Mouse (Mus musculus) liver, embryonic 11.5 days (tissue): ENCODE measurements around the gene Orai1. TPM values are rescaled to one million over a fixed set of nuclear protein-coding genes. Genes with fewer than 3 reads are reported as not detected.

ENCODE experiments used
- ATAC-seq: fragments of 200-750 bp; cut with Nextera tagmentation; replicated peaks from 2 replicates; pipeline ENCODE4 v1.8.0; 2017; ENCODE audit warnings: moderate number of reproducible peaks, mild to moderate bottlenecking, moderate TSS enrichment, moderate library complexity; ENCODE audit not compliant: low FRiP score
- DNase-seq: peaks from one replicate; pipeline ENCODE4 v3.0.0-alpha.2; 2017; ENCODE audit warnings: low spot score
- H3K27ac ChIP-seq: fragments of 300-500 bp; sonication (generic); 2 replicates; pipeline ENCODE4 v1.5.1; 2014; ENCODE audit warnings: mild to moderate bottlenecking, low read depth, low read length, control low read depth
- H3K27me3 ChIP-seq: fragments of 300-500 bp; sonication (generic); replicated peaks from 2 replicates; pipeline ENCODE4 v1.6.1; 2014; ENCODE audit warnings: low read length, mixed read lengths; ENCODE audit not compliant: control insufficient read depth, insufficient read depth
- H3K36me3 ChIP-seq: fragments of 300-500 bp; sonication (generic); 2 replicates; pipeline ENCODE4 v1.6.1; 2014; ENCODE audit warnings: mild to moderate bottlenecking, low read length, moderate library complexity, mixed read lengths; ENCODE audit not compliant: control insufficient read depth, insufficient read depth
- H3K4me1 ChIP-seq: fragments of 300-500 bp; sonication (generic); replicated peaks from 2 replicates; pipeline ENCODE4 v1.6.1; 2014; ENCODE audit warnings: low read length, mixed read lengths; ENCODE audit not compliant: control insufficient read depth, insufficient read depth
- H3K4me2 ChIP-seq: fragments of 300-500 bp; sonication (generic); 2 replicates; pipeline ENCODE4 v1.6.1; 2014; ENCODE audit warnings: mild to moderate bottlenecking, control low read depth, moderate library complexity
- H3K4me3 ChIP-seq: fragments of 300-500 bp; sonication (generic); 2 replicates; pipeline ENCODE4 v1.5.1; 2014; ENCODE audit warnings: low read depth, low read length, control low read depth
- H3K9ac ChIP-seq: fragments of 300-500 bp; sonication (generic); 2 replicates; pipeline ENCODE4 v1.6.1; 2014; ENCODE audit warnings: low read depth, low read length, control low read depth
- H3K9me3 ChIP-seq: fragments of 300-500 bp; sonication (generic); 2 replicates; pipeline ENCODE4 v1.6.1; 2016; ENCODE audit warnings: low read length, inconsistent platforms, mixed read lengths; ENCODE audit not compliant: control insufficient read depth
- WGBS: fragments of 180-500 bp; shearing (Covaris S2); extraction: QIAGEN DNeasy Blood & Tissue Kit; methylation state at CpG from one replicate; pipeline ENCODE4 v1.1.7; 2014; 5-methylcytosine and 5-hydroxymethylcytosine counted together
- polyA plus RNA-seq: library from polyadenylated mRNA; unstranded; fragments of >200 nt; fragmentation: Nextera tagmentation; extraction: Ambion mirVana; gene quantifications from 2 replicates; pipeline ENCODE4 v1.2.1, GENCODE M21; 2014

The Orai1 gene
- polyA plus RNA-seq, 1 experiment from 2014 or later = 8.6 TPM

- Histone ChIP-seq H3K36me3 (peaks cover 2% of the 10 kb centered on the region; the same call in 1 of the 2 replicates), H3K27ac (peak overlapping the region; percentile 91), H3K4me3 (peak overlapping the region; percentile 83), H3K9ac (peak overlapping the region; percentile 87), H3K9me3 (peaks cover 3% of the 10 kb centered on the region), H3K4me2 (peak overlapping the region; percentile 95), H3K27me3 (no peaks in the 10 kb centered on the region), H3K4me1 (peaks cover 20% of the 10 kb centered on the region)
- peak; percentile 60 for DNase-seq
- WGBS = 1% methylated on average over 35 of the region's 35 CpGs
- ATAC-seq = peak; percentile 80
These were observed 61.8 kb downstream of the Orai1 start for GRCm38 (mm10) chr5:123076419-123077281.

- no peak overlapping the region for H3K4me3 ChIP-seq
- H3K27me3 ChIP-seq = no peaks in the 10 kb centered on the region
- 57% methylated on average over 1 of the region's 1 CpGs for WGBS
- peaks cover 2% of the 10 kb centered on the region; the same call in 1 of the 2 replicates for H3K36me3 ChIP-seq
- peaks cover 3% of the 10 kb centered on the region for H3K9me3 ChIP-seq
- DNase-seq = no peak
- no peak for ATAC-seq
- no peak overlapping the region for H3K9ac ChIP-seq
- H3K4me2 ChIP-seq = peak overlapping the region; percentile 1; the same call in 1 of the 2 replicates
- peaks cover 22% of the 10 kb centered on the region for H3K4me1 ChIP-seq
- peak overlapping the region; percentile 16; the same call in 1 of the 2 replicates for H3K27ac ChIP-seq
These were observed 64.7 kb downstream of the Orai1 start for GRCm38 (mm10) chr5:123079568-123079967.

GRCm38 (mm10) chr5:123080041-123080440, 65.2 kb downstream of the Orai1 start:
- H3K36me3 ChIP-seq = peaks cover 2% of the 10 kb centered on the region; the same call in 1 of the 2 replicates
- ATAC-seq (no peak), DNase-seq (no peak)
- no peak overlapping the region for H3K9ac ChIP-seq
- 56% methylated on average over 8 of the region's 8 CpGs for WGBS
- no peak overlapping the region for H3K4me2 ChIP-seq
- no peak overlapping the region for H3K4me3 ChIP-seq
- H3K9me3 ChIP-seq = peaks cover 3% of the 10 kb centered on the region
- H3K4me1 ChIP-seq = peaks cover 21% of the 10 kb centered on the region
- peak overlapping the region; percentile 34; the same call in 1 of the 2 replicates for H3K27ac ChIP-seq
- H3K27me3 ChIP-seq = no peaks in the 10 kb centered on the region

Other genes starting within 250 kb of the Orai1 start
- 15.5 and 16.6 TPM in 2 replicates for gene Camkk2, start 235.7 kb upstream of the Orai1 start, polyA plus RNA-seq
- 392 and 418 TPM in 2 replicates for gene Anapc5, start 193.7 kb upstream of the Orai1 start, polyA plus RNA-seq
- gene Rnf34, start 165.0 kb upstream of the Orai1 start, polyA plus RNA-seq = 24.6 and 26.5 TPM in 2 replicates
- 46.8 and 48.8 TPM in 2 replicates for gene Kdm2b, start 25.3 kb upstream of the Orai1 start, polyA plus RNA-seq
- not detected in 2 replicates for gene Morn3, start 31.9 kb downstream of the Orai1 start, polyA plus RNA-seq
- gene Tmem120b, start 53.3 kb downstream of the Orai1 start, polyA plus RNA-seq = 24.3 and 24.8 TPM in 2 replicates
- gene Rhof, start 117.6 kb downstream of the Orai1 start, polyA plus RNA-seq = 4.6 and 4.8 TPM in 2 replicates
- gene Setd1b, start 127.1 kb downstream of the Orai1 start, polyA plus RNA-seq = 7.9 and 9.6 TPM in 2 replicates
- gene Psmd9, start 154.3 kb downstream of the Orai1 start, polyA plus RNA-seq = 103 TPM in 2 replicates
- 2.5 and 3.5 TPM in 2 replicates for gene Hpd, start 167.7 kb downstream of the Orai1 start, polyA plus RNA-seq
- gene Wdr66, start 237.0 kb downstream of the Orai1 start, polyA plus RNA-seq = 0.12 and 0.40 TPM in 2 replicates